Mouse (Mus musculus) embryonic facial prominence, embryonic 13.5 days (tissue): ENCODE measurements at regions not wholly inside any gene's neighbourhood (a gene's known extent, or its start where the extent isn't known, plus 50 kb on each side); places are given as distances from the start of the nearest gene placed in this dataset.

Experiments used
- ATAC-seq: fragments of 200-750 bp; cut with Nextera tagmentation; 2 replicates; pipeline ENCODE4 v1.8.0; 2017; ENCODE audit warnings: low read depth; ENCODE audit not compliant: insufficient number of reproducible peaks, insufficient read depth, low FRiP score, low TSS enrichment
- H3K27ac ChIP-seq: fragments of 300-500 bp; sonication (generic); 2 replicates; pipeline ENCODE4 v1.5.1; 2015; ENCODE audit warnings: moderate library complexity, mild to moderate bottlenecking, inconsistent platforms
- H3K27me3 ChIP-seq: fragments of 300-500 bp; sonication (generic); 2 replicates; pipeline ENCODE4 v1.6.1; 2015; ENCODE audit warnings: mild to moderate bottlenecking, inconsistent platforms
- H3K36me3 ChIP-seq: fragments of 300-500 bp; sonication (generic); 2 replicates; pipeline ENCODE4 v1.6.1; 2015; ENCODE audit warnings: mild to moderate bottlenecking, inconsistent platforms
- H3K4me1 ChIP-seq: fragments of 300-500 bp; sonication (generic); 2 replicates; pipeline ENCODE4 v1.6.1; 2015; ENCODE audit warnings: inconsistent platforms
- H3K4me2 ChIP-seq: fragments of 300-500 bp; sonication (generic); 2 replicates; pipeline ENCODE4 v1.6.1; 2015; ENCODE audit warnings: moderate library complexity, mild to moderate bottlenecking, inconsistent platforms
- H3K4me3 ChIP-seq: fragments of 300-500 bp; sonication (generic); 2 replicates; pipeline ENCODE4 v1.5.1; 2015; ENCODE audit warnings: mild to moderate bottlenecking, inconsistent platforms
- H3K9ac ChIP-seq: fragments of 300-500 bp; sonication (generic); 2 replicates; pipeline ENCODE4 v1.6.1; 2015; ENCODE audit warnings: mild to moderate bottlenecking, inconsistent platforms
- H3K9me3 ChIP-seq: fragments of 300-500 bp; sonication (generic); 2 replicates; pipeline ENCODE4 v1.6.1; 2016; ENCODE audit warnings: inconsistent platforms
- WGBS: fragments of 180-500 bp; shearing (Covaris S2); methylation state at CpG from one replicate; pipeline ENCODE4 v1.1.7; 2015; ENCODE audit warnings: mixed read lengths; 5-methylcytosine and 5-hydroxymethylcytosine counted together

DNA sequence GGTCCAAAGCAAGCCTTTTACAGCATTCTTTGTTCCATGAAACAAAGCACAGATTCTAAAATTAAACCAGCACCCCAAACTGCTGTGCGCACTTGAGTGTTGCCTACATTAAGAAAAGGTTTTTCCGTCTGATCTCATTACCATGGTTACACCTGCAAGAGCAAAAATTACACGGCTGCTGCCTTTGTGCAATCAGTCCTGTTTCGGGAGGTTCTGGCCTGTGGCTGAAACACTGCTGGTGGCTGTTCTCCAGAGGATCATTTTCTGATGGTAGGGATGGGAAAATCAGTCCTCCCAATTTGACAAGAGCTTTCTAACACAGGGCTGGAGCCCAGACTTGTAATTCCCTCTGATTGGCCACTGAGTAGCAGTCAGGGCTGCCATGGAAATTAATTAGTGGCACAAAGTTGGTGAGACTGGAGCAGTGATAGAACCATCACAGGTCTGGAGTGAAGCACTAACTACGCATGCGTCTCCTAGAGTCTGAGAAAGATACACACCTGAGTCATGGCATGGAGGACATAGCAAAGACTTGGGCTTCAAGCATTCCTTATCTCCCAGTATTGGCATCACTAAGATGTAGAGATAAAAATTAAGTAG, 114.8 kb upstream of the Fam49a start:
- Histone ChIP-seq H3K4me2 (no peak overlapping the region), H3K36me3 (no peaks in the 10 kb centered on the region), H3K9me3 (no peaks in the 10 kb centered on the region), H3K27me3 (no peaks in the 10 kb centered on the region), H3K4me3 (no peak overlapping the region), H3K27ac (no peak overlapping the region), H3K9ac (no peak overlapping the region), H3K4me1 (no peaks in the 10 kb centered on the region)
- ATAC-seq = no peak
- WGBS = 84% methylated on average over 6 of the region's 6 CpGs

DNA sequence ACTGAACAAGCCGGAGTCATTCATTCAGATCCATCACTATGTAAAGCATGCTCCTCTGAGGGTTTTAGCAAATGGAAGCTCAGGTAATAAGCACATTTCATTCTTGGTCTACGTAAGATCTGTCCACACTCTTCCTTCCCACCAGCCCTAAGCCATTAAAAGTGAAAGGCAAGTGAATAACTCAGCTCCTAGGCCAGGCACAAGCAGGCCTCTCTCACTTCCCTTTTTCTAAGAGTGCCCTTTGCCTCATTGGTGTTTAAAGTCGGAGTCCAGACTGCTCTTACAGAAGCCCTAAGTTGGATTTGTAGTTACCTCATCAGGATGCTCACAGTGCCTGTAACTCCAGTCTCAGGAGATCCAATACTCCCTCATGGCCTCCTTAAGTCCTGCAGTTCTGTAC, 114.1 kb upstream of the Fam49a start:
- Histone ChIP-seq H3K9ac (no peak overlapping the region), H3K36me3 (no peaks in the 10 kb centered on the region), H3K9me3 (no peaks in the 10 kb centered on the region), H3K4me3 (no peak overlapping the region), H3K4me1 (no peaks in the 10 kb centered on the region), H3K4me2 (no peak overlapping the region), H3K27ac (no peak overlapping the region), H3K27me3 (no peaks in the 10 kb centered on the region)
- 73% methylated on average over 3 of the region's 3 CpGs for WGBS
- no peak for ATAC-seq

GRCm38 (mm10) chr12:12148659-12149399, 113.1 kb upstream of the Fam49a start:
- Histone ChIP-seq H3K36me3 (no peaks in the 10 kb centered on the region), H3K4me2 (no peak overlapping the region), H3K9me3 (no peaks in the 10 kb centered on the region), H3K9ac (no peak overlapping the region), H3K27me3 (no peaks in the 10 kb centered on the region), H3K27ac (no peak overlapping the region), H3K4me1 (no peaks in the 10 kb centered on the region), H3K4me3 (no peak overlapping the region)
- WGBS = 59% methylated on average over 3 of the region's 3 CpGs
- no peak for ATAC-seq

GRCm38 (mm10) chr12:12164411-12164810, 97.5 kb upstream of the Fam49a start:
- Histone ChIP-seq H3K36me3 (no peaks in the 10 kb centered on the region), H3K27me3 (no peaks in the 10 kb centered on the region), H3K27ac (no peak overlapping the region), H3K4me3 (no peak overlapping the region), H3K4me1 (no peaks in the 10 kb centered on the region), H3K4me2 (no peak overlapping the region), H3K9ac (no peak overlapping the region), H3K9me3 (no peaks in the 10 kb centered on the region; the same call in 1 of the 2 replicates)
- WGBS = 78% methylated on average over 1 of the region's 1 CpGs
- no peak for ATAC-seq

DNA sequence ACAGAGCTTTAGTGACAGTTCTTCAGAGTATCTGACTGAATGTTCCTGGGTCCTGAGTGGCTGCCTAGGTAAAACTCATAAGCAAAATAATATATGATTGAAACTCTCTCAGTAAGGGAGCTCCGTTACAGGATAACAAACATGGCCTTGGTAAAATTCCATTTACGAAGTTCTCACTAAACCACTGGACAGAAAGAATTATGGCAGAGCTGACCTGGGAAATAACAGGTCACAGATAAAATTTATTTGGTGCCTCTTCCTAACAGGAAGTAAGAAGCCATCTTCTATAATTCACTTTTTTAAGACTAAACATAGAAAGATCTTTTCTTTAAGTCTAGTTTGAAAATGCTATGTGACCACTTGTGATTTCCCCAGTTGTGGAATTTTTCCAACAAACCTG, 91.4 kb upstream of the Fam49a start:
- 90% methylated on average over 2 of the region's 2 CpGs for WGBS
- no peak overlapping the region for H3K27ac ChIP-seq
- H3K9me3 ChIP-seq = no peaks in the 10 kb centered on the region; the same call in 1 of the 2 replicates
- no peaks in the 10 kb centered on the region for H3K36me3 ChIP-seq
- H3K9ac ChIP-seq = no peak overlapping the region
- H3K4me3 ChIP-seq = no peak overlapping the region
- H3K27me3 ChIP-seq = no peaks in the 10 kb centered on the region
- no peaks in the 10 kb centered on the region for H3K4me1 ChIP-seq
- H3K4me2 ChIP-seq = no peak overlapping the region
- ATAC-seq = no peak

- 83% methylated on average over 6 of the region's 6 CpGs for WGBS
- no peak overlapping the region for H3K4me2 ChIP-seq
- no peak overlapping the region for H3K27ac ChIP-seq
- no peaks in the 10 kb centered on the region for H3K36me3 ChIP-seq
- no peaks in the 10 kb centered on the region for H3K27me3 ChIP-seq
- no peak overlapping the region for H3K4me3 ChIP-seq
- ATAC-seq = no peak
- H3K9me3 ChIP-seq = no peaks in the 10 kb centered on the region; the same call in 1 of the 2 replicates
- H3K9ac ChIP-seq = no peak overlapping the region
- peaks cover 6% of the 10 kb centered on the region for H3K4me1 ChIP-seq
Observed at GRCm38 (mm10) chr12:12172087-12172823, 89.7 kb upstream of the Fam49a start.

DNA sequence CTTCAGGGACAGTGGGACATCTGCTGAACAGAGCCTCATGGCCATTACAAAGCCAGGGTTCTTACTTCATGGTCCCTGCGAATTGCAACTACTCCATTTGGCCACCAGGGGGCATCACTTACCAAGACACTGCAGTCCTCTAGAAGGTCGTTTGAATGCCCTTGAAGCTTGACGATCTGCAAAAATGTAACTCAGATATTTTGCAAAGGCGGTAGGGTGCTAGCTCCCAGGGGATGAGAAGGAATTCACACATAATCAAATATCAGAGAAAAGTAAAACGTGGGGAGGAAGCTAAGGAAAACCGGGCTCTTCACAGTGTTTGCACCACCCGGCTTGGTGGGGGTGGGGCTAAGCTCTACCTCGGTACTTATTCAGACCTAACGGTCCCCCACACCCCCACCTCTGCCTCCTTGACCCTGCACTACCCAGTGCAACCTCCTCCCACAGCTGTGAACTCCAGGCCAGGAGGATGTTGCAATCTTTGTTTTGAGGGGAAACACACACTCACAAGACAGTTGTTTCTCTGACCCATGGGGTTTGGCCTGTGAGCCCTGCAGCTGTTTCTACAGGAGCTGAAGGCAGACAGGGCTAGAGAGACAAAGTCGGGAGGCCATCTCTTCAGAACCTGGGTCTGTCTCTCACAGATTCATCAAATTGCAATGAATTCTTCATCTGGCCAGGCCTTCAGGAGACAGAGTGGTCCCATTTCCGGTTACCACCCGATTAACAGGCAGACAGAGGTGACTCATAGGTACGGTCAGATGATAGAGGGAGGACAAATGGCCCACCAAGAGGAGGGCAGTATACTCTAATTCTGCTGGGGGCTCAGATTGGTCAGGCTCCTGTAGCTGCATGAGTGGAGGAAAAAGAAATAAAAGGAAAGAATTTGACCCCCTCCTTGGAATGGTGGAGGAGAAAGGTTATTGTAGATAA, 85.3 kb upstream of the Fam49a start:
- H3K27me3 ChIP-seq = no peaks in the 10 kb centered on the region
- 15% methylated on average over 13 of the region's 13 CpGs for WGBS
- peak overlapping the region; percentile 46; the same call in 1 of the 2 replicates for H3K9ac ChIP-seq
- H3K36me3 ChIP-seq = no peaks in the 10 kb centered on the region
- H3K27ac ChIP-seq = no peak overlapping the region
- peak overlapping the region; percentile 60 for H3K4me2 ChIP-seq
- peaks cover 6% of the 10 kb centered on the region for H3K4me1 ChIP-seq
- no peaks in the 10 kb centered on the region for H3K9me3 ChIP-seq
- ATAC-seq = peak; percentile 65
- peak overlapping the region; percentile 31 for H3K4me3 ChIP-seq

DNA sequence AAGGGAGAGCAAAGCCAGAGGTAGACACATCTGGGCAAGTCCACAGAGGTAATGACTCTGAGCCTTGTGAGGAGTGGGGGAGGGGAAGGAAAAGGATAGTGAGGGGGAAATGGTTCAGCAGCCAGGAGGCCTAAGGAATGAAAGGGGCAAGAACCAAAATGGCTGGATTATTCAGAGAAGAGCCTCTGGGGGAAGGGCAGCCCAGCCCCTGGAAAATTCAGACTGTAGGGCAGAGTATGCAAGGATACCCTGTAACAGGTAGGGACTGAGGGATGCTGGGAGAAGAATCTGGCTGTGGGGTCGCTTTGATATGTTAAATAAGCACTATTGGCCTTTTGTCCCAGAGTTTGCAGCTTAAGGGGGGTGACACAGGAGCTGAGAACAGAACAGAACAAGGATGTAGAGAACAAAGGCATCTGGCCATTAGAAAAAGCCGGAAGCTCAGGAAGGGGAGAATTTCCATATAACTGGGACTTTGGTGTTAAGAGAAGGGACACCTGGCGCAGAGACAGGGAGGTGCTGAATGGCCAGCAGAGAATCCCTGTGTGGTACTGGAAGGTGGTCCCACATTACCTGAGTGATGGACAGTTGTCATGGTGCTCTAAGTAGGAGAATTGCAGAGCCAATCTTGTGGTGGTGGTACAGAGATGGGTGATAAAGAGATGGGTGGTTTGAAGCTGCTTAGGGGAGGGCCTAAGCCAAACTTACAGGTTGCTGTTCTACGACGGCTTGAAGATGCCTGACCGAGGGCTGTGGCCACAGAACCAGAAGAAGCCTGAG, 84.5 kb upstream of the Fam49a start:
- no peak overlapping the region for H3K4me2 ChIP-seq
- 76% methylated on average over 6 of the region's 6 CpGs for WGBS
- no peak for ATAC-seq
- no peak overlapping the region for H3K27ac ChIP-seq
- H3K9me3 ChIP-seq = no peaks in the 10 kb centered on the region
- H3K36me3 ChIP-seq = no peaks in the 10 kb centered on the region
- no peaks in the 10 kb centered on the region for H3K27me3 ChIP-seq
- no peak overlapping the region for H3K9ac ChIP-seq
- H3K4me3 ChIP-seq = no peak overlapping the region
- peaks cover 6% of the 10 kb centered on the region for H3K4me1 ChIP-seq

DNA sequence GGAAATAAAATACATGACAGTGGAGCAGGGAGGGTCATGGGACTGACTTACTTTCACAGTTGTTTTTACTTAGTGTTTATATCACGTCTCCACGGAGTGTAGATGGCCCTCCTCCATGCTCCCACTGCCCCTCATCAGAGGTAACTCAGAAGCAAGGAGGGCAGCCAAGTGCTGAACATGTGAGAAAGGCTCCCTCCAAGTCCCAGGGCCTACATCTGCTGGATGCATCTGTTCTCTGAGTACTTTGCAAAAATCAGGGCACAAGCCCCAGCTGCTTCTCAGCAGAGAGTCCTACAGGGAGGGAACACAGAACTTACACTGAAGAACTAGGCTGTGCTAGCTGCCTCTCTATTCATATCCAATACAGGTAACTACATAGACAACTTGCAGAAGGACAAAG, 83.5 kb upstream of the Fam49a start:
- H3K9ac ChIP-seq = no peak overlapping the region
- no peaks in the 10 kb centered on the region for H3K27me3 ChIP-seq
- peaks cover 6% of the 10 kb centered on the region for H3K4me1 ChIP-seq
- WGBS = 41% methylated on average over 2 of the region's 2 CpGs
- H3K9me3 ChIP-seq = no peaks in the 10 kb centered on the region
- no peak overlapping the region for H3K4me2 ChIP-seq
- H3K4me3 ChIP-seq = no peak overlapping the region
- no peaks in the 10 kb centered on the region for H3K36me3 ChIP-seq
- no peak overlapping the region for H3K27ac ChIP-seq
- ATAC-seq = no peak

- Histone ChIP-seq H3K4me2 (no peak overlapping the region), H3K36me3 (no peaks in the 10 kb centered on the region), H3K9ac (no peak overlapping the region), H3K27me3 (no peaks in the 10 kb centered on the region), H3K4me3 (no peak overlapping the region), H3K4me1 (peaks cover 6% of the 10 kb centered on the region), H3K9me3 (no peaks in the 10 kb centered on the region), H3K27ac (no peak overlapping the region)
- no peak for ATAC-seq
- WGBS = 76% methylated on average over 10 of the region's 10 CpGs
Observed at GRCm38 (mm10) chr12:12179292-12179865, 82.6 kb upstream of the Fam49a start.
